Mouse (Mus musculus): ENCODE data around the gene Msx2.

Gene Msx2

DNA sequence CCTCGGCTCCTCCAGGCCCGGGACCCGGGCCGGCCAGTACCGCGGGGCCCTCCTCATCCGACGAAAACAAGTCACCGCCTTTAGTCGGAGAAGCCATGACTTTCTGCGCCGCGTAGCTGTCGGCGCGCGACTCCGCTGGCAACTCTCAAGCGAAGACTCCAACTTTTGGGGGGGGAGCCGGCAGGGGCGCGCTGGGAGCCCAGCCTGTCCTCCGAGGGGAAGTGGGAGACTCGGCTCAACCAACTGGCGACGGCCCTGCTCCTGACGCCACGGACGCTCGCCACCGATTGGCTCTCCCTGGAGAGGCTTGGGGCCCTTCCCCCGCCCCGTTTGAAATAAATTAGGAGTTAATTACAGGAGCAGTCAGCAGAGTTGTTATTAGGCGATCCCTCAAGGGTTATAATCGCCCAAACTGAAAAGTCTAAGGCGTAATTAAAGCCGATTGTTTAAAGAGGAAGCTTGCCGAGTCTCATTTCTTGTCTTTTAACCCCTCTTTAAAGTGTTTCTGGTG lies at the start of gene Msx2:
Msx2 (minus strand) TSS at position 461 of the 511 bp plus-strand sequence.
- no peak for DNase-seq

DNA sequence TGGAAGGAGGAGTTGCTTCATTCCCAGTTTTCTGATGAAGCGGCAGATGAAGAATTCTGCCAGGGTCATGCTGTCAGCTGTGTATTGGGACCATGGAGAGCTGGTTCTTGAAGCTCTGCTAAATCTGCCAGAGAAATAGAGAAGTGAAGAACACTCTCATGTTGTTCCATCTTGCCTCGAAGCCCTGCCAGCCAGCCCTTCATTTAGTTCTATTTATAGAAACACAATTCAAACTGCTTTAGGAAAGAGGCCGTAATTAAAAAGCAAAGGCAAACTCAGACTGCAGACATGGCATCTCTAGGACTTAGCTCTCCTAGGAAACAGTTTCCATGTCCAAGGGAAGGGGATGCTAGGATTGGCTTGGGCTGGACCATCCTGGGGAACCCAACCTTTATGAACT lies 48.6 kb upstream of the Msx2 start:
- no peak for DNase-seq

DNA sequence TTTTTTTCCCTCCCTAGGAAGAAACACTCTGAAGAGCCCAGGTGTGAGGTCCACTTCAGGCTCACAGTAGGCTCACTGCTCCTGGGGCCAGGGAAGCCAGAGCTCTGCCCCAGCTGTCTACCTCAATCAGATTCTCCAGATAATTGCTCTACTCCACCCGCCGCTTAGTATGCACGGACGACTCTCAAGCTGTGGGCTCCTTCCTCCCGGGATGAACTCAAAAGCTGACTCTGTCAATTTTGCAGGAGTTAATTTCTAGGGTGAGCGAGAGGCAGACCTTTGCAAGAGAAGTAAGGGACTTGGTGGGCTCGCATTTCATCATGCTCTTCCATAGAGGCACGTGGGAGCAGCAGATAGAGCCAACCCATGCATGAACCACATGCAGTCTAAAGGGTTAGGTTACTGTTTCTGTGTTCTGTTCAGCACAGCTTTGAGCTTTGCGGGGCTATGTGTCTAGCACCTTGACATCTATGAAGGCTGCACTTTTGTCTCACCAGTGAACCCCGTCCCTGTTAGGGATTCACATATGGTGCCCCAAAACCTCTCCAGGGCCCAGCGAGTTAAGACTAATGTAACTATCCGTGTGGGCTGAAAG lies 47.6 kb upstream of the Msx2 start:
- no peak for DNase-seq

DNA sequence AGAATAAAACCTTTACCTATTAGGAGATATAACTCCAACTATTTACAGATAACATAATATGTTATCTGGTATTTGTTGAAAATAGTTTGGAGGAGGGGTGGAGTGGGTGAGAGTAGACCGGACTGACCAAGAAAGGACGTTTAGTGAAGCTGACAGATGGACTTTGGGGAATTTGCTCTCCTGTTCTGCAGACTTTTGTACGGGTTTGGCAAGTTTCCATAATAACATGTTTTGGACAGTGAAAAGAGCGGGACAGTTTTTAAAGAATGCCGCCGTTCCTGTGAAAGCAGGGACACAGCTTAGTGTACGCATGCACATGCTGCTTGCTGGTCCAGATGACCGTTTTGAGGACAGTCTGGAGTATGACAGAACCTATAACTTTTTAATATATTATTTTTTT lies 46.9 kb upstream of the Msx2 start:
- no peak for DNase-seq

DNA sequence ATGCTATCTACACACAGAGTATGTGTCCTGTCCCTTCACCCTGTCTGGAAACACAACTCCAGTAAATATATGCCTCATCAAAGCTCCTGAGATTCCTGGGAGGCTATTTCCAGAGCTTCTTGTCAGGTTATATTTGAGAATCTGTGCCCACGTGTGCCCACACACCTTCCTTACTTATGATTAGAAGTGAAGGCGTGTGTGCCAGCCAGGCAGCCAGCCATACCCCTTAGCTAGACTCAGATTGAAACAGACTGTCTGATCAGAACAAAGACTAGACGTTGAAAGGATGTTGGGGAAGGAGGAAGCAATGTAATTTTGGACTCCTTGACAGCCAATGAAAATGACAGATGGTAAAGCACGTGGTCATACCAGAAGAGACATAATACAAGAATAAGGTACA lies 45.4 kb upstream of the Msx2 start:
- no peak for DNase-seq

DNA sequence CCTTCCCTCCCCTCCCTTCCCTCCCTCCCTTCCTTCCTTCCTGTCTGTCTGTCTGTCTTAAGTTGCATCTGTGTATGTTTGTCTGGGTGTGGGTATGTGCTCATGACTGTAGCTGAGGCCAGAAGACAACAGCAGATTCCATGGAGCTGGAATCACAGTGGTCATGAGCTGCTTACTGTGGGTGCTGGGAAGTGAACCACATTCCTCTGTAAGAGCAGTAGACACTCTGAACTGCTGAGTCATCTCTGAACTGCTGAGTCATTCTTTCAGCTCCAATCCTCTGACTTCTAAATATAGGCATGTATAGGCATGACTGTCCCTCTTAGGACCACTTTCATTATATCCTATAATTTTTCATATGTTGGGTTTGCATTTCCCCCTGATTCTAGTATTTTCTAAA lies 41.7 kb upstream of the Msx2 start:
- DNase-seq: no peak

DNA sequence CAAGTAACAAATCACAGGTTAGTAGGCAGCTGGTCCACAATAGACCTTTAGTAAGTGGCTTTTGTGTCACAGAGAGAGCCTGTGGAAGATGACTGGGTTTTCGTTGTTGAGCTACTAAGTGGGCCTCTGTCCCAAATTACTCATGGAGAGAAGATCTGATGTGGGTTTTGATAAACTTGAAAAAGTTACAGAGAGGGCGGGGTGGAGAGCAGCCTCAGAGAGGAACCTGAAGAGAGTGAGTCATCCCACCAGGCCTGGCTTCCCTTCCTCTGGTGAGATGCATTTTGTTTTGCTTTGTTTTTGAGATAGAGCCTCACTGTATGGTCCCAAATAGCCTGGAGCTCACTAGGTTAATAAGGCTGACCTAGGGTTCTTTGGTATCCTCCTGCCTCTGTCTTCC lies 38.5 kb upstream of the Msx2 start:
- DNase-seq: no peak

DNA sequence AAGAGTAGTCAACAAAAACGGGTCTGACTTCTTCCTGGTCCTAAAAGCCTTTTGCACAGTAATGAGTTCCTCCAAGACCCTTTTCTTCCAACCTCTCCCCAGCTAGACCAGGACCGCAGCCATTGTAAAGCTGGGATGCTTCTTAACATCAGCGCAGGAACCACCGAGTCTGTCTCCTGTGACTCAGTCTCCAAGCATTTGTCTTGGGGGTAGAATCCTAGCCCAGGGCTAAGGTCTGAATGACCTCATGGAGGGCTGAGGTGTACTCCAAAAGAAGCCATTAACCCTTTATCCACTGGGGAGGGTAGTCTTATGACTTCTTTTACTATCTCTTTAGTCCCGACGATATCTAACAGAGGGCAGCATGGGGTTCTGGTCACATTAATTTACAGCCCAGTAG lies 29.5 kb upstream of the Msx2 start:
- no peak for DNase-seq

DNA sequence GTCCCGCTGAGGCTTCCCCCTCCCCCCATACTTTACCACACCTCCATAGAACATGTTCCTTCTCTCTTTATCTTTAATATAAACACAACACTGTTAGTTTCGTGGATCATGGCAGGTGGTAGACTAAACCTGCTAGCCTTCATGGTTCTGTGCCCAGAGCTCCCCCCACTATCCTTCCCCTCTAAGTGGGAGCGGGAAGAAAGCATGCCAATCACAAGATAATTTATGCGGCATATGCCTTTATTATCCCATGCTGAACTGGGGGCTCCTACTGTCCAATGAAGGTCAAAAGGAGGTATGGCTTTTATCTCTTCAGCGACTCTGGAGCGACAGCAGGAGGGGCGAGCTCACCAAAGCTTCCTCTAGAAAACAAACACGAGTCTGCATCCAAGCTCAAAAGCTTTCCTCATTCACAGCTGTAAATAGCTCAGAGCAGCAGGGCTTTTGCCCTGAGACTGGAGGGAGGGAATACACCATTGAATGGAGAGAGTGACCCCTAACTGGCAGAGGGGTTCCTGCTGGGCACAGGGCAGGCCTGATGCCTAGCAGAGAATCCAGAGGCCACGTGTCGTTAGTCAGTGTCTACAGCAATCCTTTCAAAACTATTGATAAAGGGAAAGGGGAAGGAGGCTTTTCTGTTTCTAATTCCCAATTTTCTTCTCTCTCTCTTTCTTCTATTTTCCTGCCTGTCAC lies 28.8 kb upstream of the Msx2 start:
- no peak for DNase-seq

DNA sequence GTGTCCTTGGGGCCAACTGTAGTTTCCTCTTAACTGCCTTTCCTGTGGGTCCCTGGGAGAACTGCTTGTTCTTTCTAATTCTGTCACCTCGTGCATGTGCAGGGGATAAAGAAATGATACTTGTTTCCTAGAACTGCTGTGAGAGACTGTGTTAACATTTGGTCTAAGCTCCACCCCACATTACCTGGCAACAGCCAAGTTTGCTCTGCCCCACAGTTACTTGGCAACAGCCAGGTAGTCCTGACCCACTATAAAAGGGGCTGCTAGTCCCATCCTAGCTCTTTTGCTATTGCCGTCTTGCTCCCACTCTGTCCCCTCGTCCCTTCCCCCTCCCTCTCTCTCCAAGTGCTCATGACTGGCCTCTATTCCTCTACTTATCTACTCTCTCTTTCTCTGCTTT lies 28.2 kb upstream of the Msx2 start:
- no peak for DNase-seq

DNA sequence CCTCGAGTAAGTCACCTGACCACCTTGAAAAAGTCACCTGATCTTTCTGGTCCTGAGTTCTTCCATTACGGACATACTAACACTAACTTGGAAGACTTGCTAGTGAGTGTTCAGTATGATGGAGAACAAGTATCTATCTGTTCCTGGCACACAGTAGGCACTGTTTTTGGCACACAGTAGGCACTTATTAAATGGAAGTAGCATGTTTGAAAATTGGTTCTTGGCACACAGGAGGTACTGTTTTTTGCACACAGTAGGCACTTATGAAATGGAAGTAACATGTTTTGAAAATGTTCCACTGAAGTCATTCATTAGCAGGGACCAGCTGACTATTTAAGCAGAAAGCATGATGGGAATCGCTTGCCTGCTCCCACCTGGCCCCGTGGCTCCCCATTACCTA lies 13.6 kb upstream of the Msx2 start:
- DNase-seq: no peak

DNA sequence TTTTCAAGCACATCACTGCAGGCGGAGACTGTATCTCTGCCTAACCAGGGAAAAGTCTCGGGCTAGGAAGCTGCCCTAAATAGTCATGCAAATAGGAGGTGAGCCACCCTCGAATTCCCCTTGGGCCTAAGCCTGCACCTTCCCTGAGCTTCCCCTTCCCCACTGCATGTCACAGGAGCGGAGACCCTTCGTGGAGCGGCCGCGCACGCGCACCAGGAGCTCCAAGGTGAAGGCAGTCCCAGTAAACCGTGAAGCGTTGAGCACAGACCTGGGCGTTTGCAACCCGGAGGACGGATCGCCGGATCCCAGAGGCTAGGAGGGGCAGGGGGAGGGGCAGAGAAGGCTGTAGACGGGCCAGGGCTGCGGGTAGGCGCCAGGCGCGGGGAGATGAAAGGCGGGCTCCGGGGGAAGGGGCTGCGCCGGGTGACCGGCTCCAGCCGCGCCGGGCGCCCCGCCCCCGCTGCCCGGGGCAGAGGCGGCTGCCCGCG lies 2.9 kb upstream of the Msx2 start:
- DNase-seq: no peak

DNA sequence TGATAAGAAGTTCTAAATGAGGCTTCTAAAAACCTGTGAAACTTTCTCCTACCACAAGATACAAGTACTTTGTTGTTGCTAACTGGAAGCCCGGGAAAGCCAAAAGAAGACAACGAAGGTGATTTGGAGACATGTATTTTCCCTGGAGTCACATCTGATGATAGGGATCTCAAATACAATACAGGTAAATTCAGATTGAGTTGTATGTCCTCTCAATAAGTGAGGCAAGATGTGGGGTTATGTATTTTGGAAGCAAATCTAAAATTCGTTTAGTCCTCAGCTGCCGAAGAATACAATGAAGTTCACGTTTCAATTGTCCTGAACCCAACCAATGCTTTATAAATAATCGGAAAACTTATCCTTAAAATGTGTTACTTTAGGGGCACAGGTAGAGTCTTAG lies 1.6 kb upstream of the Msx2 start:
- no peak for DNase-seq

DNA sequence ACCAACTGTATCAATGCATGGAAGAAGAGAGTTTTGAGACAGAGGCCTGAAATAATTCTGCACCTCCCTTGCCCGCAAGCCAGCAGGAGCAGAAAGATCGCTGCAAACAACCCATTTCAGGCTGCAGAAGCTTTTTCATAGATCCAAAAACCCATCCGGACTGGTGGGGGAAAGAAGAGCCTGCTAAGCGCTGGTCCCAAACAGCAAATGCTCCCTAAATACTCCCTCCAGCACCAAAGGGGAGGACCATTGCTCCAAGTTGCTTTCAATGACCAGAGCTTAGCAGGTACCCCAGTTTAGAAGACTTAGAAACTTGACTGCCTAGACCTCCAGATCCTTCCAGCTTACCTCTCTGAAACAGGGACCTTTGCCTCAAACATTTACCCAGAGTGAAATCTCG lies 1.1 kb upstream of the Msx2 start:
- DNase-seq: no peak

DNA sequence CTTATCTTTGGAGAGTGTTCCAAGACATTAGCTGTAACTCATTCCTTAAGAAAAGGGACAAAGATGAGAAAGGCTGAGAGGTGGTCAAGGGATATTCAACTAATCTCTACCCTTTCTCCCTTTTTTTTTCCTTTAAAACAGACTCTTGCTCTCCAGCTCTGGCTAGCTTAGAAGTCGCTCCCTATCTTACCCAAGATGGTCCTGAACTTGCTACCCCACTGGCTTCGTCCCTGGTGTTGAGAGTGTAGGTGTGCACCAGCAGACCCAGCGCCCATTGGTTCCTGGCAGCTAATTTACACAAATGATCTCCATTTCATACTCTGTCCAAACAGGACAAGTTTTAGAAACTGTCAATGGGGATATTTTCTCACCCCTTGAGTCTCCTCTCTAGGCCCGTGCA lies 417 bp upstream of the Msx2 start:
- no peak for DNase-seq

DNA sequence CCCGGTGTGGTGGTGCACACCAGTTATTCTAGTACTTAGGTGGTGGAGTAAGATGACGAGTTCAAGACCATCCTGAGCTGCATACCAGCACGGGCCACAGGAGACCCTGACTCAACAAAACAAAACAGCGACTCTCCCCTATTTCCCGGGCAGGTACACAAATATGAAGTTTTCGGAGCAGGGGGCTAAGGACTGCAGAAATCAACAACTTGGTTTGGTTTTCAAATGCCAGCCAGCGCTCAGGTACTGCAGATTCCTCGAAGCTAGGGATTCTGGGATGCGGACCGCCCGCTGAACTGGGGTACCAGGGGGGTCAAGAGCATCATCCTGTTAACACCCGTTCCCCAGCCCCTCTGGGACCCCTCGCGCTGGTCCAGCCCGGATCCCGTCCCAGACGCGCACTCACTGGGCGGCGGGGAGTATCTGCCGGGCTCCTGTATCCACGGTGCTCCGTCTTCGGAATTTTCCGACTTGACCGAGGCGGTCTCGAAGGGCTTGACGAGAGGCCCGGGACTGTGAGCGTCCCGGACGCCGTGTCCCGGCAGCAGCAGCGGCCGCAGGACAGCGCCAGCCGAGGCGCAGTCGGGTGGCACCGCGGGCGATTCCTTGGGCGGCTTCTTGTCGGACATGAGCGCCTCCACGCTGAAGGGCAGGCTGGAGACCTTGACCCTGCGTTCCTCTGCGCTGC lies 804 bp downstream of the Msx2 start:
- DNase-seq: no peak

DNA sequence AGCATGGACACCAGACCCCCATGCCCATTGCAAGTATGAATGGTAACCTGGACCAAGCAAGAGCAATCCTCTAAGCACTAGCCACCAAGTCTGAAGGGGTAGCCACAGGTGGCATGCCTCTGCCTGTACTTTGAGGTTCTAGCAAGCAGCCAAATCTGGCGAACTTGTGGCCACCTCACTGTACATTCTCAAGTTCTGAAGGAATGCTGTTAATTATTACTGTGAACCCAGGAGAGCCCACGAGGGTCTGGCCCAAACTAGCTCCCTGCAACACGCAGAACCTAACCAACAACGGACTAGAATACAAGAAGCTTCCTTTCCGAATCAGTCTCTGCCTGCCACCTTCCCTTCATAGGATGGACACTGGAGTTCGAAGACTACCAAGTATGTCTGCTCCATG lies 1.5 kb downstream of the Msx2 start:
- no peak for DNase-seq

DNA sequence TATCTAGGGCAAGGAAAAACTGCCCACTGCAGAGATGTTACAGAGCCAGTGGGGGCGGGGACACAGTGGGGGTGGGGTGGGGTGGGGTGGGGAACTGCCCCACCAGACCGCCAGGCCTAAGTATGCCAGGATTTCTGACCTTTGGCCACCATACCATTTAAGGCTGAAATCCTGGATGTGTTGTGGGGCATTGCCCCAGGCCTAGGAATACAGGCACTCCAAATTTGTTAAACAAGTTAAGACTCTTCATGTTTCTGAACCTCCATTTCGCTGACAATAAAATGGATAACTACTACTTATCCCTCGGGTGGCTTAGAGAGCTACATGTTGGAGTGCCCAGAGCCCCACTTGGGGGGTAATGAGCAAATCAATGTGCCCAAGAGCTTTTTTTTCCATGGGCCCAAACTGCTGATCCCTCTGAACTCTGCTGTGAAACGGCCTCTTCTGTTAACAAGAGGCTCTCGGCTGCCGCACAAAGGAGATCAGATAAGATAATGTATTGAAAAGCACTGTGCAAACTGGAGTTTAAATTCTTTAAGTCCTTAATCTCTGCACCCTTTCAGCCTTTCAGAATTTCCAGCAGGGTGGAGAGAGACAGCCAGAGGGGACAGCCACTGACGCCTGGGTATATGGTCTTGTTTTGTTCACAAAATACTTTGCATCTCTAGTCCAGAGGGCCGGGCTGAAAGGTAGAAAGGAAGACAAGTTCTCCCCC lies 2.3 kb downstream of the Msx2 start:
- no peak for DNase-seq

DNA sequence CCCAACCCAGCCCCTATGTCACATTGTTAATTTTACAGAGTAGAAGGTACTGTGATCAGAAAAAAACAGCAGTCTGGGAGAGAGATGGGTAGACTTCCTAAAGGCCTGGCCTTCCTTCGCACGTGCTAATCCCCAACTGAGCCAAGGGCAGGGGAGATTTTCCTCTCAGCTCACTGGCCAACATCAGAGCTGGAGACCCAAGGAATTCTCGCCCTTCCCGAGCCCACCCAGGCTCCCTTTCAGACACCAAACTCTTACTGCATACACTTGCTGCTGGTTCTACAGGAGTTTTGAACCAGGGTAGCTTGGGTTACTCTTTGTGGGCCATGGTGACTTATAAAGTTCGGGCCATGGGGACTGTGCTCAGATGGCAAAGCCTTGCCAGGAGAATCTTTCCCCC lies 3.1 kb downstream of the Msx2 start:
- DNase-seq: no peak

DNA sequence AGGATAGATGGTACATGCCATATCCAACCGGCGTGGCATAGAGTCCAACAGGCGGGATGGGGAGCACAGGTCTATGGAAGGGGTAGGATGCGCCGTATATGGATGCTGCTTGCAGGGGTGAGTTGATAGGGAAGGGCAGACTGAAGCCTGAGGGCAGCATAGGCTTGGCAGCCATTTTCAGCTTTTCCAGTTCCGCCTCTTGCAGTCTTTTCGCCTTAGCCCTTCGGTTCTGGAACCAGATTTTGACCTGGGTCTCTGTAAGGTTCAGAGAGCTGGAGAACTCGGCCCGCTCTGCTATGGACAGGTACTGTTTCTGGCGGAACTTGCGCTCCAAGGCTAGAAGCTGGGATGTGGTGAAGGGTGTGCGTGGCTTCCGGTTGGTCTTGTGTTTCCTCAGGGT lies 4.7 kb downstream of the Msx2 start:
- DNase-seq: no peak

DNA sequence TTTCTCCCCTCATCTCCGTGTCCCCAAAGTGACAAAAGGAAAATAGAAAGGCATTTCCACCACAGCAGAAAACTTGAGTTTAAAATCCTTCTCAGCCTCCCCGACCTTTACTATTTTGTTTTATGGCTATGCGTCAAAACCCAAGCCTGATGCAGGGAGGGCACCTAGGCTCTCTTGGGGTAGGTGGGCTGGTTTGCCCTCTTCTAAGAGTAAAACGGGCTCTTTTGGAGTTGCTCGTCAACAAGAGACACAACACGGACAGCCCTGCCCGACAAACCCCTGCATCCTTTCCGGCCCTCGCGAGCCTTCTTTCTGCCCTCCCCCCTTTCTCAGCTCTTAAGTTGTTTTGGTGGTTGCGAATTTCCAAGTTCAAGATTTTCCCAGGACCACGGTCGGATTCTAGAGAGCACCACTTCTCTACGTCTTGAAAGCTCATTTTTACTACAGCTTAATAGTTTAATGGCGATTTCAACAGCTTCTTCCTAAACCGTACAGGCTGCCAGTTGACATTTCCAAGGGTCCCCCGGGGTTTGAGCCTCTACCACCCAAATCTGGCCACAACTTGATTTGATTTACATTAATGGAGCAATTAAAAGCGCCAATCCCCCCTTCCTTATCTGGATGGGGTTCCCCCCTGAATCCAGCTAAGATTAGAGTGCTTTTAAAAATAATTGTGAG lies 6.5 kb downstream of the Msx2 start:
- no peak for DNase-seq

DNA sequence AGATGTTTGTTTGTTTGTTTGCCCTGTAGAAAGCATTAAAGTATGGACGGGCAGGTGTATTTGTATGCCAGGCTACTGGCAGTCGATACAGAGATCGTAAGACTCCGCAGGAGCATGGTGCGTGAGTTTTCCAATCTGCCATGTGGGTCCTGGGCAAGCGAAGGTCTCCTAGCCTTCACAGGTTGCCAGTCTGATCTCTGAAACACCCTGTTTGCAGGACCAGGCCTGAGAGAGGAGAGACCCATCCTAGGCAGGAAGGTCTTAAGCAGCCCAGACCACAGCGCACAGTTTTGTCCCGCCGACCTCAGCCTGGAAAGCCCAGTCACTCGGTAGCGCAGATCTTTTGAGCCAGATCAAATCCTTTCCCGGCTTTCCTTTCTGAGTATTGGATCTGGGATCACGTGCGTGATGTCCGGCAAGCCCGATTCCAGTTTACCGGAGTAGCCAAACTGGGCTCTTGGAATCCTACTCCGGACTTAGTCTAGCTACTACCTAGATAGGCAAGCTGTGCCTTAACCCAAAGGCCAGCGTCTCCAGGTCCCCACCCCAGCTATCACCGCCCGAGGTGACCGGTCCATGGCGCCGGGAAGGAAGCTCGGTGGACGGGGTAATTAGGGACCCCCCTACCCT lies 7.6 kb downstream of the Msx2 start:
- no peak for DNase-seq
